Mouse (Mus musculus) embryonic facial prominence, embryonic 11.5 days (tissue): Measurements from ENCODE around the gene Trap1. TPM values are rescaled to one million over a fixed set of nuclear protein-coding genes. Genes with fewer than 3 reads are reported as not detected.
"Not testable (repeated sequence)": the region's sequence is repeated elsewhere in the genome, so short reads cannot be mapped to it uniquely, and the experiment has no call there.

ENCODE experiments used
- ATAC-seq: fragments of 200-750 bp; cut with Nextera tagmentation; replicated peaks from 2 replicates; pipeline ENCODE4 v1.8.0; 2017; ENCODE audit warnings: low read depth; ENCODE audit not compliant: insufficient number of reproducible peaks, low FRiP score, low TSS enrichment
- DNase-seq: peaks from one replicate; pipeline ENCODE4 v3.0.0-alpha.2; 2015; ENCODE audit warnings: low spot score
- H3K27ac ChIP-seq: fragments of 300-500 bp; sonication (generic); replicated peaks from 2 replicates; pipeline ENCODE4 v1.5.1; 2014; ENCODE audit warnings: mild to moderate bottlenecking, low read depth, low read length, control low read depth
- H3K27me3 ChIP-seq: fragments of 300-500 bp; sonication (generic); 2 replicates; pipeline ENCODE4 v1.6.1; 2014; ENCODE audit warnings: mild to moderate bottlenecking, low read length, moderate library complexity, mixed read lengths; ENCODE audit not compliant: control insufficient read depth, insufficient read depth
- H3K36me3 ChIP-seq: fragments of 300-500 bp; sonication (generic); replicated peaks from 2 replicates; pipeline ENCODE4 v1.6.1; 2014; ENCODE audit warnings: low read depth, mild to moderate bottlenecking, low read length, moderate library complexity, mixed read lengths; ENCODE audit not compliant: control insufficient read depth, insufficient read depth
- H3K4me1 ChIP-seq: fragments of 300-500 bp; sonication (generic); 2 replicates; pipeline ENCODE4 v1.6.1; 2014; ENCODE audit warnings: low read length, mixed read lengths; ENCODE audit not compliant: control insufficient read depth, insufficient read depth
- H3K4me2 ChIP-seq: fragments of 300-500 bp; sonication (generic); 2 replicates; pipeline ENCODE4 v1.6.1; 2014; ENCODE audit warnings: low read depth, mild to moderate bottlenecking, control low read depth, low read length, moderate library complexity
- H3K4me3 ChIP-seq: fragments of 300-500 bp; sonication (generic); 2 replicates; pipeline ENCODE4 v1.5.1; 2014; ENCODE audit warnings: low read depth, low read length, control low read depth
- H3K9ac ChIP-seq: fragments of 300-500 bp; sonication (generic); replicated peaks from 2 replicates; pipeline ENCODE4 v1.6.1; 2014; ENCODE audit warnings: mild to moderate bottlenecking, control low read depth, low read length
- H3K9me3 ChIP-seq: fragments of 300-500 bp; sonication (generic); replicated peaks from 2 replicates; pipeline ENCODE4 v1.6.1; 2016; ENCODE audit warnings: mild to moderate bottlenecking, low read length, inconsistent platforms, mixed read lengths; ENCODE audit not compliant: control insufficient read depth
- WGBS: fragments of 180-500 bp; shearing (Covaris S2); extraction: QIAGEN DNeasy Blood & Tissue Kit; methylation state at CpG from one replicate; pipeline ENCODE4 v1.1.7; 2014; 5-methylcytosine and 5-hydroxymethylcytosine counted together
- polyA plus RNA-seq: library from polyadenylated mRNA; unstranded; fragments of >200 nt; fragmentation: Nextera tagmentation; extraction: Ambion mirVana; gene quantifications from 2 replicates; pipeline ENCODE4 v1.2.1, GENCODE M21; 2014

Trap1 gene
- polyA plus RNA-seq, 1 experiment from 2014 or later, result 98.8 TPM

- Histone ChIP-seq H3K4me3 (no peak overlapping the region), H3K4me2 (no peak overlapping the region), H3K9me3 (no peaks in the 10 kb centered on the region), H3K27ac (no peak overlapping the region), H3K4me1 (no peaks in the 10 kb centered on the region), H3K36me3 (no peaks in the 10 kb centered on the region), H3K9ac (no peak overlapping the region), H3K27me3 (no peaks in the 10 kb centered on the region)
- ATAC-seq (no peak), DNase-seq (no peak)
- 72% methylated on average over 1 of the region's 1 CpGs for WGBS
Measured at GRCm38 (mm10) chr16:4026672-4027071, 51.0 kb downstream of the Trap1 start.

GRCm38 (mm10) chr16:4022719-4023118, 54.9 kb downstream of the Trap1 start:
- Histone ChIP-seq H3K9me3 (no peaks in the 10 kb centered on the region), H3K4me1 (no peaks in the 10 kb centered on the region), H3K4me2 (no peak overlapping the region), H3K27ac (no peak overlapping the region), H3K27me3 (no peaks in the 10 kb centered on the region), H3K9ac (no peak overlapping the region), H3K36me3 (no peaks in the 10 kb centered on the region), H3K4me3 (no peak overlapping the region)
- no peak for ATAC-seq
- DNase-seq, result no peak
- 76% methylated on average over 4 of the region's 4 CpGs for WGBS

- no peaks in the 10 kb centered on the region for H3K27me3 ChIP-seq
- 76% methylated on average over 1 of the region's 1 CpGs for WGBS
- no peak overlapping the region for H3K4me2 ChIP-seq
- ATAC-seq (no peak), DNase-seq (no peak)
- H3K9me3 ChIP-seq, result no peaks in the 10 kb centered on the region
- no peaks in the 10 kb centered on the region for H3K36me3 ChIP-seq
- no peak overlapping the region for H3K9ac ChIP-seq
- no peak overlapping the region for H3K4me3 ChIP-seq
- H3K27ac ChIP-seq, result no peak overlapping the region
- no peaks in the 10 kb centered on the region for H3K4me1 ChIP-seq
Measured at GRCm38 (mm10) chr16:4021241-4021640, 56.4 kb downstream of the Trap1 start.

GRCm38 (mm10) chr16:4017466-4017865, 60.2 kb downstream of the Trap1 start:
- 59% methylated on average over 6 of the region's 6 CpGs for WGBS
- not testable (repeated sequence) for H3K4me1 ChIP-seq, H3K9me3 ChIP-seq, H3K36me3 ChIP-seq, H3K27me3 ChIP-seq, H3K27ac ChIP-seq, H3K9ac ChIP-seq, H3K4me3 ChIP-seq, H3K4me2 ChIP-seq
- DNase-seq, result peak; percentile 50
- ATAC-seq, result 0 out of 2 replicates have a peak, but pooled peaks have one; percentile 44

GRCm38 (mm10) chr16:4016786-4017185, 60.8 kb downstream of the Trap1 start:
- DNase-seq, H3K27ac ChIP-seq, H3K4me3 ChIP-seq, H3K9ac ChIP-seq, H3K9me3 ChIP-seq, H3K4me2 ChIP-seq, H3K27me3 ChIP-seq, ATAC-seq, H3K4me1 ChIP-seq, H3K36me3 ChIP-seq: not testable (repeated sequence)
- WGBS, result 79% methylated on average over 17 of the region's 17 CpGs

GRCm38 (mm10) chr16:4014040-4014668, 63.5 kb downstream of the Trap1 start:
- H3K27me3 ChIP-seq, result no peaks in the 10 kb centered on the region
- no peak overlapping the region for H3K9ac ChIP-seq
- no peaks in the 10 kb centered on the region for H3K9me3 ChIP-seq
- H3K36me3 ChIP-seq, result no peaks in the 10 kb centered on the region
- H3K4me2 ChIP-seq, result no peak overlapping the region
- DNase-seq (no peak), ATAC-seq (no peak)
- H3K27ac ChIP-seq, result no peak overlapping the region
- H3K4me1 ChIP-seq, result no peaks in the 10 kb centered on the region
- H3K4me3 ChIP-seq, result no peak overlapping the region
- 79% methylated on average over 5 of the region's 5 CpGs for WGBS

- Histone ChIP-seq H3K27me3 (no peaks in the 10 kb centered on the region), H3K4me1 (no peaks in the 10 kb centered on the region), H3K27ac (no peak overlapping the region), H3K9ac (no peak overlapping the region), H3K9me3 (no peaks in the 10 kb centered on the region), H3K36me3 (no peaks in the 10 kb centered on the region), H3K4me2 (no peak overlapping the region), H3K4me3 (no peak overlapping the region)
- DNase-seq (no peak), ATAC-seq (no peak)
- WGBS, result 77% methylated on average over 4 of the region's 4 CpGs
Measured at GRCm38 (mm10) chr16:4012882-4013570, 64.6 kb downstream of the Trap1 start.
